Mouse (Mus musculus): ENCODE data around the gene Cfap54.

Gene Cfap54

DNA sequence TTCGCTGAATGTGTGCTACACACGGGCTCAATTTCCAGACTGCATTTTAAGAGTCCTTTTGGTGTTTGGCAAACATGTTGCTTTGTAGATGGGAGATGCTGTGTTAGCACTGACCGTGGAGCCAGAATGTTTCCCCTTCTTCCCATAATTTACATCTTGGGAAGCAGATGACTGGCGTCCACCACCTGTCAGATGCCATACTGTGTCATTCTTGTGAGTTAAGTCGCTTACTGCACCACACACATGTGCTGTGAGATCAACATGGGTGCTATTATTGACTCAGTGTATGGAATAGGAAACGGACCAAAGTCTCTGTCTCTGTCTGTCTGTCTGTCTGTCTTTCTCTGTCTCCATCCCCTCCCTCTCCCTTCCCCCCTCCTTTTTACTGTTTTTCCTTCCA is 193.0 kb downstream of the Cfap54 start:
- in situ Hi-C loops (cut with MboI; ENCODE audit: low pct_unique_long_range_greater_than_20kb in 1 of 2, low sequenced_read_pairs in 2 of 2, unreplicated experiment in 1 of 2): no loop called here

DNA sequence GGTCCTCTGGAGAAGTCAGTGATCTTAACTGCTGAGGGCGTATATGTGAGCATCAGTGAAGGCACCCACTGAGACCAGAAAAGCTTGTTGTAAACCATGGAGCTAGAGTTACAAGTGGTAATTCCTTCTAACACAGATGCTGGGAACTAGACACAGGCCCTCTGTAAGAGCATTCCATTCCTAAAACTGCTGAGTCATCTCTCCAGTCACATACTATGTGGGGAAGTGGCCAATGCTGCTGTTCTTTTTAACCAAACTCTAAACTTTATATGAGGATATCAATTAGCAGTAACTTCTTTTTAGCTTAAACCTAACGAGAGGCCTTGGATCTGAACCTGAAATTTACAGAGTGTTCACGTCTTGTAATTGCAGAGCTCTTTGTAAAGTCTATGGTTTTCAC is 203.4 kb downstream of the Cfap54 start:
- in situ Hi-C loops (cut with MboI; ENCODE audit: low pct_unique_long_range_greater_than_20kb in 1 of 2, low sequenced_read_pairs in 2 of 2, unreplicated experiment in 1 of 2): no loop called here

DNA sequence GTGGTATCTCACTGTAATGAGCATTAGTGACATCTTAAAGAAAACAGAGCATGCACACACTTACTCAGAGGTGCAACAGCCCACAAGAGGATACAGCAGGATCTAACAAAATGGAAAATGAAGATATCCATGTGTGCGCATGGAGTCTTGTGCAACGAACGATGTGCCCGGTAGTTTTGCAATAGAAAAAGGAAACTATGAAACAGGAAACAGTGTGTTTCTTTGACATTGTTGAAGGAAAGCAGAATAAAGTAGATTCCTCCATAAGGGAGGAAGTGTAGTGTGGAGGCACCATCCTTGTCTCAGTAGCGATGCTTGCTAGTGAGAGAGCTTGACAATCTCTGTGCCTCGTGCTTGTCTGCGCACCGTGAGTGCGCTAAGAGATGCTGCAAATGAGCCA is 240.4 kb downstream of the Cfap54 start:
- in situ Hi-C loops (cut with MboI; ENCODE audit: low pct_unique_long_range_greater_than_20kb in 1 of 2, low sequenced_read_pairs in 2 of 2, unreplicated experiment in 1 of 2): no loop called here

DNA sequence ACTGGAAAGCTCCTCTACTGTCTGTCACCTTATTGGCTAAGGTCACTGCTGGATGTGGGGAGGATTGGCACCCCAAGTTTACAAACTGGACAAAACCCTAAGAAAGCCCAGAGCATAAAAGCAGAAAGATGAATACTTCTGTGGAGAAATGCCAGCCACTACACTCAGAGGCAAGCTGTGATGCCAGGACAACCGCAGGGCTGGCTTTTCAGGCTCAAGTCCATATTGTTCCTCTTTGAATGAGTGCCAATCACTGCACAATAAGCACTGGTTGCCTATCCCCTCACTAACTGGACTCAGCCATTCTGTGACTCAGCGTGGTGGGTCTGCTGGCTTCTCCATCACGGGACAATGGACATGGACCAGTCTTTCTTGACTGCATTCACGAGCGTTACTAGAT is 243.8 kb downstream of the Cfap54 start:
- in situ Hi-C loops (cut with MboI; ENCODE audit: low pct_unique_long_range_greater_than_20kb in 1 of 2, low sequenced_read_pairs in 2 of 2, unreplicated experiment in 1 of 2): no loop called here

DNA sequence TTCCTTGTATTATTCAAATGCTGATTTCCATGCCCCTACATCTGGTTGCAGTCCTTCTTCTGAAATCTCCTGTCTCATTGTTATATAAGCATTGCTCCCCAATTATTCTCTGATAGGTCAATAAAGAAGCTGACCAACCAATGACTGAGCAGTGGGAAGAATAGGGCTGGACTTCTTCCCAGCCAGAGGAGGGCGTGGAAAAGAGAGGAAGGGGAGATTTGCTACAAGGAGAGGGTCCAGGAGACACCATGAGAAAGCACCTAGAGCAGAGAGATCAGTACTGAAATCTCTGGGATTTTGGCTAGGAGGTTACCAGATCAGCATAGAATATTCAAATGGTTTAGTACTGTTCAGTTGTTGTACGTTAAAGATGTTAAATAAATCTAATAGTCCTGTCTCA is 244.4 kb downstream of the Cfap54 start:
- in situ Hi-C loops (cut with MboI; ENCODE audit: low pct_unique_long_range_greater_than_20kb in 1 of 2, low sequenced_read_pairs in 2 of 2, unreplicated experiment in 1 of 2): no loop called here

DNA sequence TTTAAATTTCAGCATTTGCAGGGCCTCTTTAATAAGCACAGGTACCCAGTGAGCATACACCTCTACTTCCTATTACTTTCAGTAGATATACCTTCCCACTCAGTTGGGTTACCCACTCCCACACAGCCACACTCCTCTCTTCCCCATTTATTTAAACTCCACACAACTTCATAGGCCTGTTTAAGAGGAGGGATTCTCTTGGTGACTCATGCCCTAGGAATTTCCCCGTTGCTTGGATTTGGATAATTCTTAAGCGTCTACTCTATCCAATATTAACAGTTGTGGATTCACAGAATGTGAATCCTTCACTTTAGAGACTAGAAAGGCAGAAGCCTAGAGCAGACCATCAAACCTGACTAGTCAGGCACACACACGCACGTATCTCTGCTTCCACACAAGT is 259.9 kb downstream of the Cfap54 start:
- in situ Hi-C loops (cut with MboI; ENCODE audit: low pct_unique_long_range_greater_than_20kb in 1 of 2, low sequenced_read_pairs in 2 of 2, unreplicated experiment in 1 of 2): no loop called here

DNA sequence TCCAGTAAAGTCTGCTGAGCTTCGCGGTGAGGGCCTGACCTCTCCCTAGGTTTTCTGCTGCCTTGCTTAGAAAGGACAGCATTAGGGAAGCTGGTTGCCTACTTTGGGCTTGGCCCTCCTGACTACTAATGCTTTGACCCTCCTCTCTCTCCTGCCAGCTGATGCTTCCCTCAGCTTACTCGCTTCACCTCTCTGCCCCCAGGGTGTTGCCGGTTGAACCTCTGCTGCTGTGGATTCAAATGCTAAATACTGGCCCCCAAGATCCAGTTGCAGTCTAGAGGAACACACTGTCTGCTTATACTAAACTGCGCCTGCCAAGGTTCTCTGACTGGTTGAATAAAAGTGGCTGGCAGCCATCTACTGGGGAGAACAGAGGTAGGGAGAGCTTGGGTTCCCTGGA is 263.2 kb downstream of the Cfap54 start:
- in situ Hi-C loops (cut with MboI; ENCODE audit: low pct_unique_long_range_greater_than_20kb in 1 of 2, low sequenced_read_pairs in 2 of 2, unreplicated experiment in 1 of 2): no loop called here

DNA sequence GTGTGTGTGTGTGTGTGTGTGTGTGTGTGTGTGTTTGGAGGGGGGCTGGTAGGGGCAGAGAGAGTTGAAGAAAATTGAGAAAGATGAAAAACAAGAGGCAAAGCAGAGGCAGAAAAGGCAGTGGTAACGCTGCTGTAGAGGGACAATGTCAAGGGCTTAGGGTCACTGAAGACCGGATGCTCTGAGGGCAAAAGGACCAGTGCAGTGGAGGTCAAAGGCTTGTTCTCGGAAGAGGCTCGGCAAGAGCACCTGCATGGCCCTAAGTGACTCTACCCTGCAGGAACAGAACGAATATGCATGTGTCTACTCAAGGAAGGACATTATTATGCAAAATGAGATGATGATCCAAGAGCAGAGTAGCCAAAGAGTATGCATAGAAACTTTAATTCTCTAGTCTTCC is 264.5 kb downstream of the Cfap54 start:
- in situ Hi-C loops (cut with MboI; ENCODE audit: low pct_unique_long_range_greater_than_20kb in 1 of 2, low sequenced_read_pairs in 2 of 2, unreplicated experiment in 1 of 2): no loop called here

DNA sequence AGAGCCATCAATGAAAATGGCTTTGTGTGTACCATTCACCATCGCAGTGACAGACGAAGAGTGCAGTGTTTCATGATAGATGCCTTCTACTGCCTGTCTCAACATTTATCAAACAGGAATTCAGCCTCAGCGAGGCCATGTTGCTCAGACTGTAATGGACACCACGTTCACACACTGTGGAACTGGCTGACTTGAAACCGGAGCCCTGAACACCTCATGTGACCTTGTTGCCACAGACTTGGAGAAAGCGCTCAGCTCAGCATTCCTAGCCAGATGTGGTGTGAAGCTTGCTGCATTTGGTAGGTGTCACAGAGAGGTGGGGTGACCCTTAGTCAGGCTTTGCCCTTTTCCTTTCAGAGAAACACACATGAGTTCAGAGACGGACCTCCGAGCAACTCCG is 270.5 kb downstream of the Cfap54 start:
- in situ Hi-C loops (cut with MboI; ENCODE audit: low pct_unique_long_range_greater_than_20kb in 1 of 2, low sequenced_read_pairs in 2 of 2, unreplicated experiment in 1 of 2): no loop called here

DNA sequence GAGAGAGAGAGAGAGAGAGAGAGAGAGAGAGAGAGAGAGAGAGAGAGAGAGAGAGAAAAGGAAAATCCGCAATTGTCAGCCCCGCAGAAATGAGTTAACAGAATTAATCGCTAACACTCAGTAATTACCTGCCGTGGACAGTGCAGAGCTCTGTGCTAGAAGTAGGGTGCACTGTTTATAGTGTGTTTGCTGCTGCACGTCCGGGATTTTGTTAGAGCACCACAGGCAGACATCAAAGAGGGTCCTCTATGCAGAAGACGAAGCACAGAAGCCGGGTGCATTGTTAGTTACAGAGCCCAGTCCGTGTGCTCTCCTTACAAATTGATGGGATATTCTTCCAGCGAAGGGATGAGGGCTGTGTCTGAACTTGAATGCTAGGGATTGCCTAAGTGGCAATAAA is 289.5 kb downstream of the Cfap54 start:
- in situ Hi-C loops (cut with MboI; ENCODE audit: low pct_unique_long_range_greater_than_20kb in 1 of 2, low sequenced_read_pairs in 2 of 2, unreplicated experiment in 1 of 2): no loop called here

DNA sequence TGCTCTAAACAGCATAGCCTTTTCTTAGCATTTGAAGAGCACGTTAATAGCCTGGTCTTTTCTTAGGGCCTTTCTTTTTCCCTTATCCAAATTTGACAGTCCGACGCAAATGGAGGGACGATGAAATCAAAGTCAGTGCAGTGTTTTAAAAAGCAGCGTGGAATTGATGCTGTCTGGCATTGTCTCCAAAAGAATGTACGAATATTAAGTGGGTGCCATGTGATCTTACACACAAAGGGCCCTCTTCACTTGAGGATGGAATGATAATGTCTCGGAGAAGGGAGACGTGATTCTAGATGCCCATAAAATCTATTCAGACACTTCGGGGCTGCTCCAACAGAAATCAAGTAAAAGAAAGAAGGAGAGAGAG is 289.9 kb downstream of the Cfap54 start:
- in situ Hi-C loops (cut with MboI; ENCODE audit: low pct_unique_long_range_greater_than_20kb in 1 of 2, low sequenced_read_pairs in 2 of 2, unreplicated experiment in 1 of 2): no loop called here

DNA sequence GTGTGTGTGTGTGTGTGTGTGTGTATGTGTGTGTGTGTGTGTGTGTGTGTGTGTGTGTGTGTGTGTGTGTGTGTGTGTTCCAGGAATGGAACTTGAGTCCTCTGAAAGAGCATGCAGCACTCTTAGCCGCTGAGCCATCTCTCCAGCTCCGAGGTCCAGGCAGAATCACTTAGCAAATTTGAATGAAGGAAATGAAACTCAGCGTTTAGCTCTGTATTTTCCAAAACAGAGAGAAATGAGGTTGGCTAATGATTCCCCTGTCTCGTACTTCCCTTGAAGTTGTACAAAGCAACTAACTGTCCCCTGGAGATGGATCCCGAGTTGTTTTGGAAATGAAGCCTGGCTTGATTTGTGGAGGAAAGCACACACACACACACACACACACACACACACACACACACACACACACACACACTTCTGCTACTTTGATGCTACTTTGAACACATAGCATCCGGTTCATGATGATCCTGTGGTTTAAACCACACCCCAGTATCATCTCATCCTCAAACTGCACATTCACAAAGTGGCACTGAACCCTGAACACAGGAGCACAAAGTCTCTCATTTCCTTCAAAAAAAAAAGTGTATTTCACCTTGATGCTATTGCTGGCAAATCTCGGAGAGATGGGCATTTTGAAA is 290.4 kb downstream of the Cfap54 start:
- in situ Hi-C loops (cut with MboI; ENCODE audit: low pct_unique_long_range_greater_than_20kb in 1 of 2, low sequenced_read_pairs in 2 of 2, unreplicated experiment in 1 of 2): no loop called here

DNA sequence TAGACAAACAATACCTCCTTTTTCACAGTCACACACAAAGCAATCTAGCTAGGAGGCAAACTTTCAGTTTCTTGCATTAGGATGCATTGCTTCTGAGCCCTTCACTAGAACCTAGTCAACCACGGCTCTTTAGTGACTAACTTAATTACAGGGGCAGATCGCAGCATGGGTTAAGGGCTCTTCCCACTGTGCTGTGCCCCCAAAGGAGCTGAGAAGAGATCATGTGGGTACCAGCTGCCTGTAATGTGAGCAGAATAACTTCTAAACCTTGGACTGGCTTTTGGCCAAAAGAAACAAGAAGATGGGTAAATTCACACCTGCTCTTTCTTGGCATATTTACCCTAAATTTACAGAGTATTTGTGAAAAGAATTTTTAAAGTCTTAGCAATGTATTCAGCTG is 291.2 kb downstream of the Cfap54 start:
- in situ Hi-C loops (cut with MboI; ENCODE audit: low pct_unique_long_range_greater_than_20kb in 1 of 2, low sequenced_read_pairs in 2 of 2, unreplicated experiment in 1 of 2): no loop called here

DNA sequence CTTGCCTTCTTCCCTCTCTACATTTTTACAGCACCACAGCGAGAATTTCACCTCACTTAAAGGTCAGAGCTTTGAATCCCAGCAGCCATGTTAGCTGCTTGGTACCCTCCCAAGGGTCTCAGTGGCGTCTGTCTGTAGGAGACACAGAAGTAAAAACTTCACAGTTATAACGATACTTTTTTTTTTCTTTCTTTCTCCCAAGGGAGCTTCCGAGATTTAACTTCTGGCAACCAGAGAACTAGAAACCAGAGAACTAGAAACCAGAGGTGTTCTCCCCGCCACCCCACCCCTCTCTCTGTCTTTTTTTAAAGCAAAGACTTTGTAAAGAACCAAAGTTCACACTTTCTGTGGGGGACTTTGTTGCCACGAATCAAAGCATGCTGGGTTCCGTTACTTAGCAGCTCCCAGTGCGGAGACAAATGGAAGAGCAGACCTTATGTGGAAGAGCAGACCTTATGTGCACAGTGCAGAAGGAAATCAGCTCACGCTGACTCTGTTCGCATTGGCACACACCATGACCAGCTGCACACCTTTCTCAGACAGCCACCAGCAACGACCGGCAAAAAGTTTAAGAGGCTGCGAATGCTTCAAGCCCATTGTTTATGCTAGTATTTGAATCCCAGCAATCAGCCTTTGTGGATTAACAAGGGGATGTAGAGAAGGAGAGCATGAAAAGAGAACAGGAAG is 292.9 kb downstream of the Cfap54 start:
- in situ Hi-C loops (cut with MboI; ENCODE audit: low pct_unique_long_range_greater_than_20kb in 1 of 2, low sequenced_read_pairs in 2 of 2, unreplicated experiment in 1 of 2): no loop called here

DNA sequence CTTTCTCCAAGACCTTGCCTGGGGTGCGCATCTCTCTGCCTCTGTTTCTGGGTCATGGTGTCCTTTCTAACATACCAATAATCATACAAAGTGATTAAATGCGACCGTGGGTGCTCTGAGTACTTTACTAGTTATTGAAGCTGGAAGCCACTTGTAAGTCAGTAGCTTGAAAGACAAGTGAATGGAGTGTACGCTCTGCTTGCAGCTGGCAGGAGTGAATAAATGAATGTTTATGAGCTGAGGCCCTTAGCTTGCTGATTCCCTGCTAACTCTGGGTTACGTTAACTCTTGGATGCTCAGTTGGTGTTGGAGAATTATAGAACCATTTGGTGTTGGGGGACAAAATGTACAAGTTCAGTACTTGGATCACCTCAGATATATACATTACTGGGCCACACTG is 298.7 kb downstream of the Cfap54 start:
- in situ Hi-C loops (cut with MboI; ENCODE audit: low pct_unique_long_range_greater_than_20kb in 1 of 2, low sequenced_read_pairs in 2 of 2, unreplicated experiment in 1 of 2): no loop called here

DNA sequence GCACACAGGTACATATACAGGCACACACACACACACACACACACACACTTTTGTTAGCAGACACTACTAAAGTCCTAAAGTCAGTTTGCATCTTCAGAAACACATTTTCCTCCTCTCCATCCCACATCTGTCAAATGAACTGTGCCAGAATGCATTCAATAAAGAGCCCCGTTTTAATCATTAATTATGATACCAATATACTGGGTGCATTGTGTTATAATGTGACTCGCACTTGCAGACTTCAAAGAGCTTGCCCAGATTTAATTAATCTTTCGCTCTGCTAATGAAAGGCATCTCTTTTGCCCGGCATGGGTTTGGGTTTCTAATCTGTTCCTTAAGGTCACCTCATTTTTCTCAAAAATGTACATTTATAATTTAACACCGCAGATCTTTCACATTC is 327.1 kb downstream of the Cfap54 start:
- in situ Hi-C loops (cut with MboI; ENCODE audit: low pct_unique_long_range_greater_than_20kb in 1 of 2, low sequenced_read_pairs in 2 of 2, unreplicated experiment in 1 of 2): no loop called here

DNA sequence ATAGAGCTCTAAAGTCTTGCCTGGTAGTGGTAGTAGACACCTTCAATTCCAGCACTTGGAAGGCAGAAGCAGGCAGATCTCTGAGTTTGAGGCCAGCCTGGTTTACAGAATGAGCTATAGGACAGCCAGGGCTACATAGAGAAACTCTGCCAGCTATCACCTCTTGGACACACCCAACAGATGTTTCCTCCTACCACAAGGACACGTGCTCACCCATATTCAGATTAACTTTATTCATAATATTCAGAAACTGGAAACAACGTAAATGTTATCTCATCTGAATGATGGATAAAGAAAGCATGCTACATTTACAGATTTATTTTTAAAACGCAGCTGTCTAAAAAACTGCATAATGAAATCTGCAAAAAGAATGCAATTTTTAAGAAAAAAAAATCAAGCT is 351.1 kb downstream of the Cfap54 start:
- in situ Hi-C loops (cut with MboI; ENCODE audit: low pct_unique_long_range_greater_than_20kb in 1 of 2, low sequenced_read_pairs in 2 of 2, unreplicated experiment in 1 of 2): no loop called here

DNA sequence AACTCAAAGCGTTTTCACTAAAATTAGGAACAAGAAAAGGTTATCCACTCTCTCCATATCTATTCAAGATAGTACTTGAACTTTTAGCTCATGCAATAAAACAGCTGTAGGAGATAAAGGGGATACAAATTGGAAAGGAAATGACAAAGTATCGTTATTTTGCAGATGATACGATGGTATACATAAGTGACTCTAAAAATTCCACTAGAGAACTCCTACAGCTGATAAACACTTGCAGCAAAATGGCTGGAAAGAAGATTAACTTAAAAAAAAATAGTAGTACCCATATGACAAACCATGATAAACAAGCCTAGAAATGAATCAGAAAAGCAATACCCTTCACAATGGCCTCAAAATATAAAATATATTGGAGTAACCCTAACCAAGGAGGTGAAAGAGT is 352.7 kb downstream of the Cfap54 start:
- in situ Hi-C loops (cut with MboI; ENCODE audit: low pct_unique_long_range_greater_than_20kb in 1 of 2, low sequenced_read_pairs in 2 of 2, unreplicated experiment in 1 of 2): no loop called here

All from mouse embryonic stem cell (cell line).